Mouse (Mus musculus) kidney, adult 2 months (tissue): Measurements from ENCODE around the gene Brat1. TPM values are rescaled to one million over a fixed set of nuclear protein-coding genes. Genes with fewer than 3 reads are reported as not detected.
A peak's percentile ranks its signal among the peaks of the same experiment; 100 is the strongest.

Experiments used
- DNase-seq: peaks from one replicate; pipeline ENCODE4 v3.0.0; 2021
- H3K27ac ChIP-seq: fragments of 200-500 bp; 2 replicates; pipeline ENCODE4 v1.5.1; 2012; ENCODE audit warnings: low read depth, low read length, control low read depth, inconsistent platforms; ENCODE audit not compliant: insufficient read depth
- H3K27me3 ChIP-seq: fragments of 200-500 bp; replicated peaks from 2 replicates; pipeline ENCODE4 v1.6.1; 2012; ENCODE audit warnings: mild to moderate bottlenecking, moderate library complexity, low read length, inconsistent platforms; ENCODE audit not compliant: control insufficient read depth, insufficient read depth
- H3K36me3 ChIP-seq: fragments of 200-500 bp; 2 replicates; pipeline ENCODE4 v1.6.1; 2012; ENCODE audit warnings: mild to moderate bottlenecking, moderate library complexity, low read length, inconsistent platforms; ENCODE audit not compliant: control insufficient read depth, insufficient read depth
- H3K4me1 ChIP-seq: fragments of 200-500 bp; 2 replicates; pipeline ENCODE4 v1.6.1; 2011; ENCODE audit warnings: low read length; ENCODE audit not compliant: control insufficient read depth, insufficient read depth
- H3K4me3 ChIP-seq: fragments of 200-500 bp; 2 replicates; pipeline ENCODE4 v1.5.1; 2011; ENCODE audit warnings: mild to moderate bottlenecking, low read depth, low read length, control low read depth; ENCODE audit not compliant: insufficient read depth
- CTCF ChIP-seq: fragments of 200-500 bp; conservative IDR thresholded peaks from 2 replicates; pipeline ENCODE4 v1.5.1; 2011; ENCODE audit warnings: low read depth, mild to moderate bottlenecking, control low read depth, low read length, moderate library complexity, mixed read lengths; ENCODE audit not compliant: insufficient read depth, insufficient read length
- POLR2A ChIP-seq: fragments of 200-500 bp; IDR thresholded peaks from one replicate; pipeline ENCODE4 v1.6.1; 2011; ENCODE audit warnings: low read depth, low read length, control low read depth
- WGBS: fragments of 180-500 bp; shearing (Covaris S2); methylation state at CpG from one replicate; pipeline ENCODE4 v1.1.7; 2018; 5-methylcytosine and 5-hydroxymethylcytosine counted together
- polyA plus RNA-seq: library from polyadenylated mRNA; depleted of rRNA; stranded (reverse); fragments of >200 nt; gene quantifications from 2 replicates; pipeline ENCODE4 v1.2.3, GENCODE M21; 2012

The Brat1 gene
- polyA plus RNA-seq, 1 experiment = 16.3 TPM

DNA sequence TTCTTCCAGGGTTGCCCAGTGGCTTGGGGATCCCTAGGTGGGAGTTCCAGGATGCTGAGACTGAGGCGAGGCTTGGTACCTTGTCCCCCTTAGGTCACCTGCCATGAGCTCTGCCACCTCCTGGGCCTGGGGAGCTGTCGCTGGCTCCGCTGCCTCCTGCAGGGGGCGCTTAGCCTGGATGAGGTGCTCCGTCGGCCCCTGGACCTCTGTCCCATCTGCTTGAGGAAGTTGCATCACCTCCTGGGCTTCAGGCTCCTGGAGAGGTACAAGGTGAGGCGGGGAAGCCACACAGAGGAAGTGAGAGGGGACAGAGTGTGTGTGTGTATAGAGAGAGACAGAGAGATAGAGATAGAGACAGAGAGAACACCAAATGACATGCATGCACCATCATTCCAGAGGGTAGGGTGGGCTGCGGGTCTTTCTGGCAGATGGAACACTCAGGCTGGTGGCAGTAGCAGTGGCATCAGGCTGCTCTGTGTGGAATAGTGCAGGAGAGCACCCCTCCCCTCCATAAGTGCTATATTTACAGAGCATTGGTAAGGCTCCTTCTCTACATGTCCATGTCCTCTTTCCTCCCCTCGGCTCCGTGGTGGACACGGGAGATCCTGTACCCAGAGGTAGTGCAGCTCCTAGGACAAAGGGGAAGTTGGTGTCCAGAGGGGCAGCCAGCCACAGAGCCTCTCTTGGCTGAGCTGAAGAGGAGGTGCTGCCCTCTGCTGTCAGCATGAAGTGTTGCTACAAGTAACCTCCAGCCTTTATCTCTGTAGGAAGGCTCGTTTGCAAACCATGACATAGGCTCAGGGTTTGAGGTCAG is 44.5 kb downstream of the Brat1 start:
- Histone ChIP-seq H3K27me3 (no peaks in the 10 kb centered on the region), H3K27ac (peak overlapping the region; percentile 65), H3K4me1 (peaks cover 8% of the 10 kb centered on the region; the same call in 1 of the 2 replicates), H3K36me3 (no peaks in the 10 kb centered on the region), H3K4me3 (peak overlapping the region; percentile 44; the same call in 1 of the 2 replicates)
- peak; percentile 81 for DNase-seq
- 11% methylated on average over 12 of the region's 12 CpGs for WGBS
- TF ChIP-seq CTCF (peak; percentile 94), POLR2A (no peak)

DNA sequence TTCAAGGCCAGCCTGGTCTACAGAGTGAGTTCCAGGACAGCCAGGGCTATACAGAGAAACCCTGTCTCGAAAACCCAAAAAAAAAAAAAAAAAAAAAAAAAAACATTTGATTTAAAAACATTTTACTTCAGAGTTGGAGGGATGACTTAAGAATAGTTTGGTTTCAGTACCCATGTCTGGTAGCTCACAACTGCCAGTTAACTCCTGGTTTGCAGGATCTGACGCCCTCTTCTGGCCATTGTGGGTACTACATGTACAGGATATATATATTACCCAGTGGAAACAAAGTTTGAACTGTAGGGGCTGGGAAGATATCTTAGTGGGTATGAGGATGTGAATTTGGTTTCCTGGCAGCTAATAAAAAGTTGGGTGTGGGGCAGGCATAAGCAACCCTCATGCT is 46.1 kb downstream of the Brat1 start:
- H3K27me3 ChIP-seq = no peaks in the 10 kb centered on the region
- peaks cover 8% of the 10 kb centered on the region; the same call in 1 of the 2 replicates for H3K4me1 ChIP-seq
- 0% methylated on average over 1 of the region's 2 CpGs for WGBS
- no peaks in the 10 kb centered on the region for H3K36me3 ChIP-seq
- H3K4me3 ChIP-seq = no peak overlapping the region
- DNase-seq = peak; percentile 49
- no peak overlapping the region for H3K27ac ChIP-seq
- TF ChIP-seq CTCF (peak; percentile 45), POLR2A (no peak)

DNA sequence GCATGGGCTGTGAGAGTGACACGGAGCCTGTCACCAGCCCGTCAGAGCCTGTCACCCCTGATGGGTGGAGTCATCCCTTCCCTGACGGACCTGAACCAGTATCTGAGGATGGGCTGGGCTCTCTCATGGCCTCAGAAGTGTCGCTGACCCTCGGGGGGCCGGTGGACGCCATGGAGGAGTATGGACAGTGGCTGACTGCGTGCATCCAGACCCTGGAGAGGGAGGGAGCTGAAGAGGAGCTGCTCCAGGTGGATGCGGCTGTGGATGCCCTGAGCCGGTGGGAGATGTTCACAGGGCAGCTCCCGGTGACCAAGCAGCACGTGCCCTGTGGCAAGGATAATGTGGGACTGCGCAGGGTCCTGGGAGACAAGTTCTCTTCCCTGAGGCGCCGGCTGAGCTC is 47.2 kb downstream of the Brat1 start:
- no peak for DNase-seq
- WGBS = 94% methylated on average over 15 of the region's 15 CpGs
- no peak overlapping the region for H3K27ac ChIP-seq
- H3K27me3 ChIP-seq = no peaks in the 10 kb centered on the region
- no peaks in the 10 kb centered on the region for H3K36me3 ChIP-seq
- no peak overlapping the region for H3K4me3 ChIP-seq
- H3K4me1 ChIP-seq = peaks cover 8% of the 10 kb centered on the region; the same call in 1 of the 2 replicates
- TF ChIP-seq POLR2A = no peak
- TF ChIP-seq CTCF = no peak

DNA sequence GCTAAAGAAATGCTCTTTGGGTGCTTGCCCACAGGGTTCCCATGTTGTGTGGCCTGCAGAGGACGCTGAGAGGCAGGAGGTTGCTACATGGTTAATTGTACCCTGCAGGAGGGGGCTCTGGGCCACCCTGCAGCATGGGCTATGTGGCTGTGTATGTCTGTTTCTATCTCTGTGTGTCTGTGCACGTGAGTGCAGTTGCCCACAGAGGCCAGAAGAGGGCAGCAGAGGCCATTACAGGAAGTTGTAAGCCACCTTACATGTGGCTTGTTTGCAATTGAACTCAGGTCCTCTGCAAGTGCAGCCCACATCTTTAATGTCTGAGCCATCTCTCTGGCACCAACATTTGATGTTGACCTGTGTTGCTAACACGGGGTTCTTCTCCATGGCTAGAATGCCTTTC is 47.8 kb downstream of the Brat1 start:
- WGBS = 95% methylated on average over 3 of the region's 3 CpGs
- H3K27me3 ChIP-seq = no peaks in the 10 kb centered on the region
- no peaks in the 10 kb centered on the region for H3K36me3 ChIP-seq
- H3K4me3 ChIP-seq = no peak overlapping the region
- no peak overlapping the region for H3K27ac ChIP-seq
- peaks cover 8% of the 10 kb centered on the region; the same call in 1 of the 2 replicates for H3K4me1 ChIP-seq
- no peak for TF ChIP-seq POLR2A
- TF ChIP-seq CTCF = peak; percentile 50
- DNase-seq = no peak

DNA sequence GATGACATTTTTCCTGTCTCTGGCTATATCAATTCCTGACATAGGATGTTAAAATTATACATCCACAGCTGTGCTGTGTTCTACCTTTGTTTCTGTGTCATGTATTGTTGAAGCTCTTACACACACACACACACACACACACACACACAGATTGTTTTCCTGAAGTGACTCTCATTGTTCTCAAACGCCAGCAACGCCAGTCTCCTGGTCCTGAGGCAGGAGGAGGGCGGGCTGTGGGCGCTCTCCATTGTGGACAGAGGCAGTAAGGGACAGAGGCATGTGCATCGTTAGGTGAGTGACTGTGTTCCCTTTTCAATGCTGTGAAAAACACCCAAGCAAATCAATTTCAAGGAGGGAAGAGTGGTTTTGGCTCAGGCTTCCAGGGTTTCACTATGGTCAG is 48.4 kb downstream of the Brat1 start:
- no peak overlapping the region for H3K27ac ChIP-seq
- 69% methylated on average over 5 of the region's 5 CpGs for WGBS
- H3K4me3 ChIP-seq = no peak overlapping the region

DNA sequence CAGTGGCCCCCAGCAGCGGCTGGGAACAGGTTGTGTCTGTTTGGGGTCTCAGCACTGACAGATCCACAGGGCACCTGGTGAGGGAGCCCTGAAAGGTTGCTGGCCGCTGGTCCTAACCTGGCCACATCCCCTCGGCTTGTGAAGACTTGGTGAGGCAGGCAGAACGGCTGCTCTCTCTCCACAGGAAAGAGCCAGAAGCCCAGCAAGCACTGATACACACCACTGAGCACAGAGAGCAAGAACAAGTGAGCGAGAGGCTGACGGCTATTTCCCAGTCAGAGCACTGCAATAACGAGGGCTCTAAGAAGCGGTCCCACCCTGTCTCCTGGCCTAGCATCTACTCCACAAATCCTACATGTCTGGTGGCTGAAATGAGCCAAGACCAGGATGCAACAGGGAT is 54.1 kb downstream of the Brat1 start:
- WGBS = 56% methylated on average over 8 of the region's 8 CpGs
- DNase-seq = no peak
- Histone ChIP-seq H3K36me3 (no peaks in the 10 kb centered on the region; the same call in 1 of the 2 replicates), H3K4me3 (no peak overlapping the region), H3K27me3 (no peaks in the 10 kb centered on the region), H3K4me1 (no peaks in the 10 kb centered on the region), H3K27ac (no peak overlapping the region)
- TF ChIP-seq CTCF (no peak), POLR2A (no peak)

More for the DNA sequence above, 48.4 kb downstream of the Brat1 start:
- no peaks in the 10 kb centered on the region for H3K27me3 ChIP-seq
- TF ChIP-seq CTCF (no peak), POLR2A (no peak)
- no peak for DNase-seq
- H3K4me1 ChIP-seq = peaks cover 8% of the 10 kb centered on the region; the same call in 1 of the 2 replicates
- no peaks in the 10 kb centered on the region; the same call in 1 of the 2 replicates for H3K36me3 ChIP-seq

DNA sequence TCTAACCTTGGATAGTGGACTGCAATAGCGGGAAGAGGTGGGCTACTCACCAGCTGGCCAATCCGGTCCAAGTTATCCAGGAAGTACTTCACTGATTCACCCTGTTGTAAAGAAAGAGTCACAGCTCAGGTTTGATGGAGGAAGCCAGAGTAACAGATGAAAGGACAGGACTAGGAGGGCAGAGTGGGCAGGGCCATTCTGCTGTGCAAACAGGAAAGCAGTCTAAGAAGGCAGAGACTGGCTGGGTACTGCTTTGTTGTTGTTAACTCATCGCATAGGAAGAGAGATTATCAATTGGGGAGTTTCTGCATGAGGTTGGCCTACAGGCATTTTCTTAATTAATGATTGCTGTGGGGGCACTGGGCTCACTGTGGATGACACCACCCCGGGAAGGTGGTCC is 57.7 kb downstream of the Brat1 start:
- WGBS = 81% methylated on average over 4 of the region's 4 CpGs
- H3K4me3 ChIP-seq = no peak overlapping the region
- no peak overlapping the region for H3K27ac ChIP-seq
- H3K27me3 ChIP-seq = no peaks in the 10 kb centered on the region
- TF ChIP-seq POLR2A (no peak), CTCF (no peak)
- DNase-seq = no peak
- peaks cover 13% of the 10 kb centered on the region; the same call in 1 of the 2 replicates for H3K4me1 ChIP-seq
- H3K36me3 ChIP-seq = no peaks in the 10 kb centered on the region; the same call in 1 of the 2 replicates
